Mouse (Mus musculus): ENCODE results near the gene Gng2.
A peak's percentile ranks its signal among the peaks of the same experiment; 100 is the strongest.

Gng2 gene

GRCm38 (mm10) chr14:19860281-19860680 lies 117.1 kb downstream of the Gng2 start:
- peak; percentile 65 for DNase-seq (ENCODE audit: low read depth, low spot score)

- DNase-seq (ENCODE audit: low read depth, low spot score): peak; percentile 46
Observed at GRCm38 (mm10) chr14:19858808-19859776, 118.3 kb downstream of the Gng2 start.

- peak; percentile 77 for DNase-seq (ENCODE audit: low read depth, low spot score)
Observed at GRCm38 (mm10) chr14:19858279-19858678, 119.1 kb downstream of the Gng2 start.

GRCm38 (mm10) chr14:19853471-19853870 lies 124.0 kb downstream of the Gng2 start:
- DNase-seq (ENCODE audit: low read depth, low spot score): peak; percentile 71

GRCm38 (mm10) chr14:19839600-19840332 lies 137.7 kb downstream of the Gng2 start:
- DNase-seq (ENCODE audit: low read depth, low spot score): peak; percentile 73

GRCm38 (mm10) chr14:19836289-19836688 lies 141.1 kb downstream of the Gng2 start:
- DNase-seq (ENCODE audit: low read depth, low spot score): no peak

GRCm38 (mm10) chr14:19825481-19825880 lies 151.9 kb downstream of the Gng2 start:
- no peak for DNase-seq (ENCODE audit: low read depth, low spot score)

- DNase-seq (ENCODE audit: low read depth, low spot score): peak; percentile 94
Observed at GRCm38 (mm10) chr14:19823321-19824142, 153.9 kb downstream of the Gng2 start, which contains the start of gene Rtraf. TSS of gene Rtraf (minus strand) at chr14:19823824.
